Mouse (Mus musculus): ENCODE measurements around the gene Anpep. TPM values are rescaled to one million over a fixed set of nuclear protein-coding genes. Genes with fewer than 3 reads are reported as not detected.

Anpep gene
- total RNA-seq, 2 experiments from 2014 or later: 3.3 to 4.7 TPM

DNA sequence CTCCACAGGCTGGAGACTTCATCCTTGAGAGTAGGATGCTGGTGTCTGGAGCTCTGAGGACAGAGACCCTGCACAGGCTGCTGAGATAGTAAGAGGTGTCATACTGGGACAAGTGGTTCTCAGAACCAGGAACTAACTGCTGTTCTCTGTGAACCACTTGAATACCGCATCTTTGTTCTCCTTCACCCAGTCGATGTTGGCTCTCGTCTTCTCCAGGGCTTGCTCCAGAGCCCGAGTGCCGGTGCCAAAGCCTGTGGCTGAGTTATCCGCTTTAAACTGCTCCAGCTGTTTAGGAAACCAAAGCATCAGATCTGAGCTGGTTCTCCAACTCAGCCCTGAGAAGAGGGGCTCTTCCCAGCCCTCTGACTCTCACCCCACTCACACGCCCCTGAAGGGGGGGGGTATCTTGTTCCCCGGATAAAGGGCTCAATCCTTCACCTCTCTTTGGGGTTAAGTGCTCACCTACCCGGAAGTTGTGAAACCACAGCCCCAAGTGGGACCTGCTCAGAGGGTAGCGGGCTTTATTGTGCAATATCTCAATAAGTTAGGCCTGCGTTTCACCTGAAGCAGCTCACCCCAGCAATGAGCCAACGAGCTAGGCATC is 38.7 kb downstream of the Anpep start:
- no peak for TF ChIP-seq CTCF (conservative IDR thresholded peaks at IDR 0.05)
- no peak overlapping the region for H3K27ac ChIP-seq
- H3K4me3 ChIP-seq: no peak overlapping the region
- no peak for DNase-seq (ENCODE audit: low spot score in 2 of 2)

DNA sequence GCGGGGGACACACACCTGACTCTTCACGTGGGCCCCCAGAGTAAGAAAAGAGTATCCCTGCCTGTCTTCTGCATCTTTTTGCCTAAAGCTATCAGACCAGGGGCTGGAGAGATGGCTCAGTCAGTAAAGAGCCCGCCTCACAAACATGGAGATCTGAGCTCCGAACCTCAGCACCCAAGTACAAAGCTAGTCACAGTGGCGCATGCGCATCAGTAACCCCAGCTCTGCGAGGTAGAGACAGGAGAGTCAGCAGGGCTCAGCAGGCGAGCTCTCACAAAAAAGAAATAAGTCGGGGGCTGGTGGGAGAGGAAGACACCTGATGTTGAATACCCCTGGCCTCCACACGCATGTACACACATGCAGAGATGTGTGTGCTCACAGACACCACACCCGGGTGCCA is 40.9 kb downstream of the Anpep start:
- TF ChIP-seq CTCF (conservative IDR thresholded peaks at IDR 0.05): no peak
- Histone ChIP-seq H3K4me3 (no peak overlapping the region), H3K27ac (no peak overlapping the region)
- DNase-seq (ENCODE audit: low spot score in 2 of 2): no peak

DNA sequence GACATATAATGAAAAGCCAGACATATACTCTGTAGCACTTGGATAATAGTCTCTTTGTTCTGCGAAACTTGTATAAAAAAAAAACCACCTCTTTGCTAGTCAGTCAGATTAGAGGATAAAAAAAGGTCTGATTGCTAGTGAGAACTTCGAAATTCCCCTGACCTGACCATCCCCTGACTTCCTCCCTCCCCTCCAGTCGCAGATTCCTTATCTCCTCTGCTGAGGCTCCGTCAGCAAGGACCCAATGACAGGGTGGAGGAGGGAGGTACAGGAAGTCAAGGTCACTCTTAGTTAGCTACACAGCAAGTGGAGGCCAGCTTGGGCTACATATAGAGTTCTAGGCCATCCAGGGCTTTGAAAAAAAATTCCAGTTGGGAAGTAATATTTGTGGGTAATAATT is 41.3 kb downstream of the Anpep start:
- H3K27ac ChIP-seq: no peak overlapping the region
- H3K4me3 ChIP-seq: no peak overlapping the region
- no peak for TF ChIP-seq CTCF (conservative IDR thresholded peaks at IDR 0.05)
- no peak for DNase-seq (ENCODE audit: low spot score in 2 of 2)

- TF ChIP-seq CTCF (conservative IDR thresholded peaks at IDR 0.05): no peak
- Histone ChIP-seq H3K4me3 (no peak overlapping the region), H3K27ac (no peak overlapping the region)
- no peak for DNase-seq (ENCODE audit: low spot score in 2 of 2)
Measured at GRCm38 (mm10) chr7:79818321-79818720, 42.5 kb downstream of the Anpep start.

GRCm38 (mm10) chr7:79813409-79813808 is 47.5 kb downstream of the Anpep start:
- no peak for DNase-seq (ENCODE audit: low spot score in 2 of 2)
- no peak overlapping the region for H3K27ac ChIP-seq
- TF ChIP-seq CTCF (conservative IDR thresholded peaks at IDR 0.05): no peak
- H3K4me3 ChIP-seq: no peak overlapping the region

GRCm38 (mm10) chr7:79810611-79811506 is 50.0 kb downstream of the Anpep start, which contains the start of gene Mesp2:
Gene Mesp2 (plus strand): TSS chr7:79810727.
- Histone ChIP-seq H3K4me3 (peak within 1 kb of the TSS; percentile 51), H3K27ac (peak within 1 kb of the TSS; percentile 32)
- peak; percentile 44 to 72 for DNase-seq (ENCODE audit: low spot score in 2 of 2)
- peak; percentile 33 for TF ChIP-seq CTCF (conservative IDR thresholded peaks at IDR 0.05)

DNA sequence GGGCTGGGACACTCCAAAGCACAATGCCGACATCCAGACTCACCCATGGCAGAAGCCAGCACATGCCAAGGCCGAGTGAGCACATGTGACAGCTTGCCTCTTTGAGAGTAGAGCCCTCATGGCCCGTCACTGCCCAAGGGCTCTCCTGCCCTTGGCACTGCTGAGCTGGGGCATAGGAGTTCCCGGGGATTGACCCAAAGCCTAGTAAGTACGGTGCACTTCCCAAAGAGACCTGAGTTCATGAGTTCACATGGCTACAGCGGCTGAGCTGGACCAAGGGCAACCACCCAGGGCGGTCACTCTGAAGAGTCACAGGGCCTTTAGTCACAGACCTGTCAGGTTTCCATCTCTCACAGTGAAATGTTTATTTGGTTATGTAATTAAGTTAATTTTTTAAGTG is 52.3 kb downstream of the Anpep start:
- no peak for DNase-seq (ENCODE audit: low spot score in 2 of 2)
- H3K27ac ChIP-seq: no peak overlapping the region
- H3K4me3 ChIP-seq: no peak overlapping the region
- no peak for TF ChIP-seq CTCF (conservative IDR thresholded peaks at IDR 0.05)

DNA sequence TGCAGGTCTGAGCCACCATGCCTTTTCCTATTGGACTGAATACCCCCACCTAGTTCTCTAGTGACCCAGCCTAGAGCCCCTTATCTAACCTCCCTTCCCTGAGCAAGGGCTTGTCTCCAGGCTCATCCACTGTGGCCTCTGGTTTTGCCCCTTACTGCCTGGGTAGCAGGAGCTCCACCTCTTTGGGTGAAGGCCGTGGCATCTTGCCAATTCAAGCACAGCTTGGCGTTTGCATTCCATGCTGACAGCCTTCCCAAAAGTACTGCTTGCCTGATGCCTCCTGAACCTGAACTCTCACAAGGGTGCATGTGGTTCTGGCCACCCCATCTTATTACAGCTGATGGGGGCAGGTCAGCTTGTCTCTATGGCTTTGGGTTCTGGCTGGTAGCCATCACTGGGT is 57.0 kb downstream of the Anpep start:
- no peak for DNase-seq (ENCODE audit: low spot score in 2 of 2)
- Histone ChIP-seq H3K27ac (no peak overlapping the region), H3K4me3 (no peak overlapping the region)
- no peak for TF ChIP-seq CTCF (conservative IDR thresholded peaks at IDR 0.05)

DNA sequence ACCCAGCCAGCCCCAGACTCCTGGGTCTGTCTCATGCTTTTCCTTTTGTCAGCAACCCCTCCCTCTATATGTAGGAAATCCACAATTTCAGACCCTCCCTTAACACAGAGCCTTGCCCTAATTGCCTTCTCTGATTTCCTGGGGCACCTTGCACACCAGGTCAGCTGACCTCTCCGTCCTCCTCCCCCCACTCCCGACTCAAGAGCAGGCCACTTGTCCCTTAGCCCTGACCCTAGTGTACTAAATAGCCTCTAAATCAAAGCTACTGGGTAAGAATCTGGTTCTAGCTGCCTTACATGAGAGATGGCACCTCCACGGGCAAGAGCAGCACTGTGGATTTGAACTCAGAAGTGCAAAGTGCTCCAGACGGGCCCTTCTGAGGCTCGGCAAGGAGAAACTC is 58.8 kb downstream of the Anpep start:
- Histone ChIP-seq H3K4me3 (no peak overlapping the region), H3K27ac (no peak overlapping the region)
- no peak for TF ChIP-seq CTCF (conservative IDR thresholded peaks at IDR 0.05)

GRCm38 (mm10) chr7:79801391-79801790 is 59.5 kb downstream of the Anpep start:
- no peak for DNase-seq (ENCODE audit: low spot score in 2 of 2)
- H3K4me3 ChIP-seq: no peak overlapping the region
- no peak overlapping the region for H3K27ac ChIP-seq
- no peak for TF ChIP-seq CTCF (conservative IDR thresholded peaks at IDR 0.05)

More for the DNA sequence above, 58.8 kb downstream of the Anpep start:
- no peak for DNase-seq (ENCODE audit: low spot score in 2 of 2)

DNA sequence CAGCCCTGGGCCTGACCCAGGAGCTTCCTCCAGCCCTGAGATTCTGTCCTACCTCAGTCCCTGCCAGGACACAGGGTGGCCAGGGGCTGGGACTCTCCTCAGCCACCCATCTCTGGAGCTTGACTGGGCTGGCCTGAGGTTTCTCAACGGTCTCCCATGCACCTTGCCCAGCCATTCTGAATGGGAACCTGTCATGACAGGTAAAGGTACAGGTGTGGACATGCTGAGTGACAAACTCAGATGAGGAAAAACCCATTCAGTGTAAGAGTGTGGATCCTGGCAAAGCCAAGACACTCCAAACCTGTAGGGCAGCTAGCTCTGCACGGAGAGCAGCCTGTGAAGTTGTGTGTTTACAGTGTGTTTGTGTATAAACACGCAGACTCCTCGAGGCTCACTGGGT is 60.5 kb downstream of the Anpep start:
- Histone ChIP-seq H3K27ac (no peak overlapping the region), H3K4me3 (no peak overlapping the region)
- no peak for DNase-seq (ENCODE audit: low spot score in 2 of 2)
- no peak for TF ChIP-seq CTCF (conservative IDR thresholded peaks at IDR 0.05)

DNA sequence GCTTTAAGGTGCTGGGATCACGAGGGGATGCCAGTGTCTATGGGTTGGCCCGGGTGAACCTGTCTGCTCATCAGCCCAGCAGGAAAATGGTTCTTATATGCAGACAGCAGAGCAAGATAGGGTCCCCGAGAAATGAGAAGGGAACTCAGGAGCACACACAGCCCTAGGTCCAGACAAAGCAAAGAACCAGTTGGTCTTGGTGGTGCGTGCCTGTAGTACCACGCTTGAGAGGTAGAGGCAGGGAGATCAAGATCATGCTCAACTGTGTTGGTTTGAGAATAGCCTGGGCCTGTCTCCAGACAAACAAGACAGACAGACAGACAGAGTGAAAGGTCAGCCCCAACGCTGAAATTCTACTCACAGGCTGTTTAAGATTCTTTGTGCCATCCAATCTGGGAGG is 61.4 kb downstream of the Anpep start:
- no peak for DNase-seq (ENCODE audit: low spot score in 2 of 2)
- Histone ChIP-seq H3K4me3 (no peak overlapping the region), H3K27ac (no peak overlapping the region)
- TF ChIP-seq CTCF (conservative IDR thresholded peaks at IDR 0.05): no peak

GRCm38 (mm10) chr7:79799048-79799447 is 61.8 kb downstream of the Anpep start:
- Histone ChIP-seq H3K27ac (no peak overlapping the region), H3K4me3 (no peak overlapping the region)
- peak; percentile 93 for TF ChIP-seq CTCF (conservative IDR thresholded peaks at IDR 0.05)
- peak; percentile 72 to 87 for DNase-seq (ENCODE audit: low spot score in 2 of 2)

DNA sequence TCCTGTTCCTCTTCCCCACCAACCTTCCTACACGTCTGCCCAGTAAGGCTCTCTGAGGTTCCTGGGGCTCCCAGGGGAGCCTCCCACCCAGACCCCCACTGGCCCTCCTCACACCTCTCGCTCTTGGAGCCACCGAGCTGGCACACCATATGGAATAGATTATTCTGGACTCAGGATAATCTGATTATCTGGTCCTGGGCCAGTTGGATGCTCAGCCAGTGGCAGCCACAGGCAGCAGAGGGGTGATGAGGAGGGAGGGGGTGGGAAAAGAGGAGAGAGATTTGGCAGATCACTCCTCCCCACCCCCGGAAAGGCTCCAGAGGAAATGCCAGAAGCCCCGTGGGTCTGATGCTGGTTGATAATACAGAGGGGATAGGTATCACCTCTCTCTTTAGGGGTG is 62.3 kb downstream of the Anpep start:
- H3K27ac ChIP-seq: no peak overlapping the region
- DNase-seq (ENCODE audit: low spot score in 2 of 2): no peak
- TF ChIP-seq CTCF (conservative IDR thresholded peaks at IDR 0.05): no peak
- no peak overlapping the region for H3K4me3 ChIP-seq
